Mouse (Mus musculus) heart, adult 2 months (tissue): ENCODE results near the gene Nfatc4.

ENCODE experiments used
- CTCF ChIP-seq: fragments of 200-600 bp; IDR thresholded peaks from 2 replicates; pipeline ENCODE4 v1.8.1; 2022; ENCODE audit warnings: antibody characterized with exemption, mild to moderate bottlenecking, moderate library complexity
- EP300 ChIP-seq: fragments of 200-500 bp; IDR thresholded peaks from 2 replicates; pipeline ENCODE4 v1.6.1; 2011; ENCODE audit warnings: low read depth, low read length, control low read depth; ENCODE audit not compliant: insufficient read depth
- POLR2A ChIP-seq: fragments of 200-500 bp; IDR thresholded peaks from 2 replicates; pipeline ENCODE4 v1.6.1; 2011; ENCODE audit warnings: mild to moderate bottlenecking, low read depth, low read length, control low read depth; ENCODE audit not compliant: insufficient read depth

DNA sequence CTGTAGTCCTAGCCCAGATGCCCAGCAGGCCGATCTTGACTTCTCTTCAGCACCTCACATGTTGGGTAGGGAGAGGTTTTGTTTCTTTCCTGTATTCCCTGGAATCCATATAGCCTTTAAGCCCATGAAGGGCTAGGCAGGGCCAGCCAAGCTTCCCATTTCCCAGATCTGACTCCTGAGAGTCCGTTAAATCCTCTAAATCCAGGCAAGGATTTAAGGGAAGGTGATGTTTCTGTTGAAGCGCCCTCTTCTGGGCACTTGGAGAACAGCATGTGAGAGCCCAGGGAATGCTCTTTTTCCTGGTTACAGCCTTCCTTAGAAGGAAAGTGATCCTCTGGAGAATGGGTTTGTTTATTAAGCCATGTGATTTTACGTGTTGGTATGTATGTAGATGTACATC, 44.0 kb downstream of the Nfatc4 start:
- TF ChIP-seq CTCF (peak; percentile 97), POLR2A (no peak), EP300 (no peak)
